Mouse (Mus musculus): ENCODE data around the gene G6pdx.

Gene G6pdx

GRCm38 (mm10) chrX:74428826-74429276, at the start of gene G6pdx:
Gene G6pdx, minus strand, starts transcription at chrX:74429194.
- peak; percentile 93 for DNase-seq (ENCODE audit: low read depth, low spot score)

GRCm38 (mm10) chrX:74452773-74453172, 23.8 kb upstream of the G6pdx start:
- peak; percentile 35 for DNase-seq (ENCODE audit: low read depth, low spot score)

GRCm38 (mm10) chrX:74451157-74451912, 22.3 kb upstream of the G6pdx start:
- no peak for DNase-seq (ENCODE audit: low read depth, low spot score)

GRCm38 (mm10) chrX:74429290-74429821, 362 bp upstream of the G6pdx start:
- DNase-seq (ENCODE audit: low read depth, low spot score), result peak; percentile 87

GRCm38 (mm10) chrX:74428146-74428825, 708 bp downstream of the G6pdx start:
- DNase-seq (ENCODE audit: low read depth, low spot score), result peak; percentile 20

GRCm38 (mm10) chrX:74427116-74427515, 1.9 kb downstream of the G6pdx start:
- DNase-seq (ENCODE audit: low read depth, low spot score), result no peak

- DNase-seq (ENCODE audit: low read depth, low spot score), result no peak
These were observed 2.7 kb downstream of the G6pdx start for GRCm38 (mm10) chrX:74426256-74426655.

- DNase-seq (ENCODE audit: low read depth, low spot score), result no peak
These were observed 3.8 kb downstream of the G6pdx start for GRCm38 (mm10) chrX:74425195-74425594.

- no peak for DNase-seq (ENCODE audit: low read depth, low spot score)
These were observed 4.6 kb downstream of the G6pdx start for GRCm38 (mm10) chrX:74424443-74424842.

GRCm38 (mm10) chrX:74413377-74413776, 15.6 kb downstream of the G6pdx start:
- DNase-seq (ENCODE audit: low read depth, low spot score), result peak; percentile 77

GRCm38 (mm10) chrX:74408340-74408739, 20.7 kb downstream of the G6pdx start:
- DNase-seq (ENCODE audit: low read depth, low spot score), result peak; percentile 12

GRCm38 (mm10) chrX:74400136-74400535, 28.9 kb downstream of the G6pdx start:
- DNase-seq (ENCODE audit: low read depth, low spot score), result no peak

- peak; percentile 94 for DNase-seq (ENCODE audit: low read depth, low spot score)
These were observed 36.2 kb downstream of the G6pdx start, which contains the start of the genes Fam3a and Ikbkg for GRCm38 (mm10) chrX:74392535-74393443. Gene Fam3a, minus strand, starts transcription at chrX:74393272. Gene Ikbkg, plus strand, starts transcription at chrX:74393290.

- no peak for DNase-seq (ENCODE audit: low read depth, low spot score)
These were observed 40.8 kb downstream of the G6pdx start for GRCm38 (mm10) chrX:74388153-74388552.

- no peak for DNase-seq (ENCODE audit: low read depth, low spot score)
These were observed 44.5 kb downstream of the G6pdx start for GRCm38 (mm10) chrX:74384451-74384850.

- DNase-seq (ENCODE audit: low read depth, low spot score), result peak; percentile 93
These were observed 56.0 kb downstream of the G6pdx start, which contains the start of the genes Ubl4a and Slc10a3 for GRCm38 (mm10) chrX:74372888-74373549. Gene Ubl4a, minus strand, starts transcription at chrX:74373218. Gene Slc10a3, minus strand, starts transcription at chrX:74373349.

- DNase-seq (ENCODE audit: low read depth, low spot score), result peak; percentile 73
These were observed 60.6 kb downstream of the G6pdx start for GRCm38 (mm10) chrX:74368209-74368909.

GRCm38 (mm10) chrX:74367512-74367911, 61.5 kb downstream of the G6pdx start:
- no peak for DNase-seq (ENCODE audit: low read depth, low spot score)

Measured in CD4-positive helper T cell, adult 2 months (primary cell).